Mouse (Mus musculus) cortical plate, adult 2 months (tissue): ENCODE measurements at regions not wholly inside any gene's neighbourhood (a gene's known extent, or its start where the extent isn't known, plus 50 kb on each side); places are given as distances from the start of the nearest gene placed in this dataset.

Experiments
- CTCF ChIP-seq: fragments of 200-500 bp; IDR thresholded peaks from 2 replicates; pipeline ENCODE4 v1.5.1; 2011; ENCODE audit warnings: mild to moderate bottlenecking, control low read depth, low read length; ENCODE audit not compliant: insufficient read depth; ENCODE audit errors: extremely low read depth
- POLR2A ChIP-seq: fragments of 200-500 bp; IDR thresholded peaks from 2 replicates; pipeline ENCODE4 v1.6.1; 2011; ENCODE audit warnings: mild to moderate bottlenecking, low read length, control low read depth; ENCODE audit not compliant: insufficient read depth; ENCODE audit errors: extremely low read depth

DNA sequence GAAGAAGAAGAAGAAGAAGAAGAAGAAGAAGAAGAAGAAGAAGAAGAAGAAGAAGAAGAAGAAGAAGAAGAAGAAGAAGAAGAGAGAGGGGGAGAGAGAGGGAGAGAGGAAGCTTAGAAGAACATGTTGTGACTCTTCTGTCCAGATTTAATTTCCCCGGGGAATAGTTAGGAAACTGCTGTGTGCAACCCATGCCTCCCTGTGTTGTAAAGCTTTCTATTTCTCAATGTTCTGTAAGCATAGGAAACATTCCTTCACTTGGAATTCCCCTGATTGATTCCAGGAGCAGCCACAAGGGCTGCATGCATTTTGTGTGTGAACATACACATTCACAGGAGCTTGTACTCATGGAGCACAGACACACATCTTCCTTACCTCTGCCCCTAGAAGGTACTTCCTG, 81.7 kb downstream of the Mrpl39 start:
- no peak for TF ChIP-seq CTCF
- no peak for TF ChIP-seq POLR2A
